Mouse (Mus musculus) myocyte (in vitro differentiated cells): ENCODE measurements around the gene 2410131K14Rik. TPM values are rescaled to one million over a fixed set of nuclear protein-coding genes. Genes with fewer than 3 reads are reported as not detected.

Source experiments
- H3K27me3 ChIP-seq: one replicate; pipeline ENCODE4 v1.6.1; 2011; ENCODE audit not compliant: control insufficient read depth, insufficient read depth, insufficient read length
- H3K36me3 ChIP-seq: one replicate; pipeline ENCODE4 v1.6.1; 2011; ENCODE audit not compliant: control insufficient read depth, insufficient read depth
- H3K4me2 ChIP-seq: one replicate; pipeline ENCODE4 v1.6.1; 2011; ENCODE audit warnings: low read depth, control low read depth
- H3K4me3 ChIP-seq: one replicate; pipeline ENCODE4 v1.5.1; 2011; ENCODE audit warnings: mild to moderate bottlenecking, control low read depth, moderate library complexity
- H3K79me2 ChIP-seq: one replicate; pipeline ENCODE4 v1.6.1; 2011; ENCODE audit not compliant: control insufficient read depth, insufficient read depth
- H3ac ChIP-seq: one replicate; pipeline ENCODE4 v1.6.1; 2011; ENCODE audit not compliant: control insufficient read depth, insufficient read length
- CEBPB ChIP-seq: IDR thresholded peaks from 2 replicates; pipeline ENCODE4 v1.6.1; 2011; ENCODE audit warnings: mild to moderate bottlenecking, moderate library complexity; ENCODE audit not compliant: poor library complexity, insufficient read depth, severe bottlenecking
- E2F4 ChIP-seq: IDR thresholded peaks from one replicate; pipeline ENCODE4 v1.6.1; 2011; ENCODE audit warnings: mild to moderate bottlenecking, control low read depth, moderate library complexity; ENCODE audit not compliant: insufficient read depth
- MAX ChIP-seq: IDR thresholded peaks from one replicate; pipeline ENCODE4 v1.6.1; 2011; ENCODE audit warnings: low read depth, mild to moderate bottlenecking, control low read depth
- MYOD1 ChIP-seq, 3 experiments: IDR thresholded peaks; one replicate each; pipeline ENCODE4 v1.6.1; 2011; ENCODE audit warnings: control low read depth in 2 of 3, low read depth in 2 of 3, mild to moderate bottlenecking in 2 of 3, moderate library complexity in 1 of 3; ENCODE audit not compliant: insufficient read length in 2 of 3, control insufficient read depth in 1 of 3
- MYOG ChIP-seq, 3 experiments: IDR thresholded peaks; one replicate each; pipeline ENCODE4 v1.6.1; 2011; ENCODE audit warnings: control low read depth in 2 of 3, low read depth in 2 of 3, mild to moderate bottlenecking in 2 of 3; ENCODE audit not compliant: insufficient read length in 2 of 3, control insufficient read depth in 1 of 3, insufficient read depth in 1 of 3
- POLR2A ChIP-seq: IDR thresholded peaks from one replicate; pipeline ENCODE4 v1.6.1; 2011; ENCODE audit warnings: low read depth, mild to moderate bottlenecking, control low read depth, moderate library complexity; ENCODE audit not compliant: insufficient read length
- POLR2AphosphoS2 ChIP-seq: IDR thresholded peaks from one replicate; pipeline ENCODE4 v1.6.1; 2011; ENCODE audit warnings: low read depth, control low read depth; ENCODE audit not compliant: insufficient read length
- REST ChIP-seq: IDR thresholded peaks from one replicate; pipeline ENCODE4 v1.6.1; 2011; ENCODE audit warnings: mild to moderate bottlenecking, control low read depth, moderate library complexity; ENCODE audit not compliant: insufficient read depth, insufficient read length
- SRF ChIP-seq: IDR thresholded peaks from one replicate; pipeline ENCODE4 v1.6.1; 2011; ENCODE audit warnings: low read depth; ENCODE audit not compliant: control insufficient read depth, insufficient read length
- TCF12 ChIP-seq: IDR thresholded peaks from one replicate; pipeline ENCODE4 v1.6.1; 2011; ENCODE audit warnings: mild to moderate bottlenecking, control low read depth; ENCODE audit not compliant: poor library complexity, insufficient read depth, severe bottlenecking
- TCF3 ChIP-seq: IDR thresholded peaks from one replicate; pipeline ENCODE4 v1.6.1; 2011; ENCODE audit warnings: low read depth, control low read depth; ENCODE audit not compliant: insufficient read length
- USF1 ChIP-seq: IDR thresholded peaks from one replicate; pipeline ENCODE4 v1.6.1; 2011; ENCODE audit warnings: low read depth, mild to moderate bottlenecking, control low read depth, moderate library complexity
- polyA plus RNA-seq: library from polyadenylated mRNA; unstranded; fragments of >200 nt; fragmentation: generic; extraction: Trizol; gene quantifications from one replicate; pipeline ENCODE4 v1.2.1, GENCODE M21; 2012; ENCODE audit warnings: missing spikeins

2410131K14Rik gene
- polyA plus RNA-seq, 1 experiment = 5.7 TPM

DNA sequence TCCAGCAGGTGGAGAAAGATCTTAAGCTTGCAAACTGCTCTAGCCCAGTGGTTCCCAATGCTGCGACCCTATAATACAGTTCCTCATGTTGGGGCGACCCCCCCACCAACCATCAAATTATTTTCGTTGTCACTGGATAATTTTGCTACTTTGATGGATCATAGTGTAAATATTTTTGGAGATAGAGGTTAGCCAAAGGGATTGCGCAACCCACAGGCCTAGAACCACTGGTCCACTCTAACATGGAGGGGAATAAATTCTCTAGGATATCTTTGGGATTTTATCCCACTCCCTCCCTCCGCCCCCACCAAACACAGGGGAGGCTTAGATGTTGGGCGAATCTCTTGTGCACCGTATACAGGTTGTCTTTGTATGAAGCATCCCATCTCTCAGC is 49.8 kb downstream of the 2410131K14Rik start:
- Histone ChIP-seq H3ac (no peak overlapping the region), H3K79me2 (no peaks in the 10 kb centered on the region), H3K4me2 (peak overlapping the region; percentile 90), H3K36me3 (no peaks in the 10 kb centered on the region), H3K27me3 (peaks cover 13% of the 10 kb centered on the region), H3K4me3 (peak overlapping the region; percentile 17)
- no peak for TF ChIP-seq REST
- TF ChIP-seq MYOG (IDR thresholded peaks at IDR 0.05; ENCODE audit: control insufficient read depth in 1 of 3, insufficient read depth in 1 of 3, insufficient read length in 2 of 3, low read depth in 2 of 3) = no peak
- no peak for TF ChIP-seq MYOD1 (IDR thresholded peaks at IDR 0.05; ENCODE audit: control insufficient read depth in 1 of 3, insufficient read length in 2 of 3, low read depth in 2 of 3)
- no peak for TF ChIP-seq TCF12
- TF ChIP-seq SRF = no peak
- TF ChIP-seq TCF3 = no peak
- peak; percentile 92 for TF ChIP-seq CEBPB
- TF ChIP-seq POLR2A = no peak

- no peak overlapping the region for H3K4me2 ChIP-seq
- H3K36me3 ChIP-seq = no peaks in the 10 kb centered on the region
- H3K79me2 ChIP-seq = no peaks in the 10 kb centered on the region
- no peak overlapping the region for H3K4me3 ChIP-seq
- H3ac ChIP-seq = no peak overlapping the region
- TF ChIP-seq TCF3 (no peak), CEBPB (no peak), USF1 (no peak), MYOD1 (IDR thresholded peaks at IDR 0.05; ENCODE audit: control insufficient read depth in 1 of 3, insufficient read length in 2 of 3, low read depth in 2 of 3) (no peak), TCF12 (no peak), REST (no peak), MAX (no peak), MYOG (IDR thresholded peaks at IDR 0.05; ENCODE audit: control insufficient read depth in 1 of 3, insufficient read depth in 1 of 3, insufficient read length in 2 of 3, low read depth in 2 of 3) (no peak), SRF (no peak)
- H3K27me3 ChIP-seq = peaks cover 13% of the 10 kb centered on the region
Observed at GRCm38 (mm10) chr5:118297338-118297746, 52.3 kb downstream of the 2410131K14Rik start.

- TF ChIP-seq E2F4 (no peak), MAX (no peak), MYOD1 (IDR thresholded peaks at IDR 0.05; ENCODE audit: control insufficient read depth in 1 of 3, insufficient read length in 2 of 3, low read depth in 2 of 3) (no peak), TCF3 (no peak), USF1 (no peak), POLR2AphosphoS2 (no peak), SRF (no peak), CEBPB (no peak), REST (no peak), TCF12 (no peak), POLR2A (no peak), MYOG (IDR thresholded peaks at IDR 0.05; ENCODE audit: control insufficient read depth in 1 of 3, insufficient read depth in 1 of 3, insufficient read length in 2 of 3, low read depth in 2 of 3) (no peak)
- H3K4me2 ChIP-seq = no peak overlapping the region
- H3K4me3 ChIP-seq = no peak overlapping the region
- no peaks in the 10 kb centered on the region for H3K36me3 ChIP-seq
- H3K79me2 ChIP-seq = no peaks in the 10 kb centered on the region
- peaks cover 28% of the 10 kb centered on the region for H3K27me3 ChIP-seq
- H3ac ChIP-seq = no peak overlapping the region
Observed at GRCm38 (mm10) chr5:118299720-118300400, 54.8 kb downstream of the 2410131K14Rik start.

DNA sequence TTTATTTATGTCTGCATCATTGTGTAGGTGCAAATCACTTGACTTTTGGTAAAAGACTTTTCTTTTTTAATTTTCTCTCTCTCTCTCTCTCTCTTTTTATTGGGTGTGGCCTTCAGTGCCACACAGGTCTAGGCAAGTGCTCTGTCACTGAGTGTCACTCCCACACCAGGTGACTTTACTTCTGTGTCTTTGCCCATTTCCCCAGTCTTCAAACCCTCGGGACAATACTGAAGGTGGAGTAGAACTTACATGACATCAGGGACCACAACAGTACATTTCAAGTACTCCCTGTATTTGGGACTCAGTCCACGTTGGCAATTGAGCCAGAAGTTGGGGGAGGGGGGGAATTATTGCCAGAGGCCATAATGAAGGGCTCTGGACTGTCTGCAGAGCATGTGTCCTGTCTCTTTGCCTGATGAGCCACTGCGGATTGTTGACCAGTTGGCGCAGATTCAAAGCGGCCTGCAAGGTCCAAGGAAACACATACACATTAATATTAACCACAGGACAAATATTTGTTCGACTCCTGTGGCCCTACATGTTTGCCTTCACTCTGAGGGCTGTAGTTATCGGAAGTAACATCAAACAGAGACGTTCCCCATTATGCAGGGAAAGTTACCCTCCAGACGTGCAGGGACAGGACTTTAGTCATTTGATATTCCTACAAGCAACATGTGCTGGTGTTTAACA is 57.6 kb downstream of the 2410131K14Rik start:
- TF ChIP-seq MYOD1 (IDR thresholded peaks at IDR 0.05; ENCODE audit: control insufficient read depth in 1 of 3, insufficient read length in 2 of 3, low read depth in 2 of 3) (no peak), POLR2A (no peak), SRF (no peak), CEBPB (no peak), E2F4 (no peak), TCF3 (no peak), REST (no peak), POLR2AphosphoS2 (no peak)
- Histone ChIP-seq H3ac (no peak overlapping the region), H3K36me3 (no peaks in the 10 kb centered on the region), H3K79me2 (no peaks in the 10 kb centered on the region), H3K4me3 (no peak overlapping the region), H3K27me3 (peaks cover 44% of the 10 kb centered on the region), H3K4me2 (no peak overlapping the region)
